Mouse (Mus musculus): ENCODE data around the gene Cmtm7.

- no peak for TF ChIP-seq MAX (IDR thresholded peaks at IDR 0.05; ENCODE audit: low read depth)
- no peak for TF ChIP-seq USF1 (IDR thresholded peaks at IDR 0.05; ENCODE audit: low read depth)
- no peak for TF ChIP-seq POLR2A (IDR thresholded peaks at IDR 0.05; ENCODE audit: insufficient read length, low read depth)
- TF ChIP-seq MYOG (IDR thresholded peaks at IDR 0.05; ENCODE audit: control insufficient read depth in 1 of 3, insufficient read depth in 1 of 3, insufficient read length in 2 of 3, low read depth in 2 of 3) = no peak
- TF ChIP-seq TCF12 (IDR thresholded peaks at IDR 0.05; ENCODE audit: insufficient read depth, poor library complexity, severe bottlenecking) = no peak
- no peak for TF ChIP-seq CEBPB (IDR thresholded peaks at IDR 0.05; ENCODE audit: insufficient read depth, poor library complexity, severe bottlenecking)
- no peak for TF ChIP-seq REST (IDR thresholded peaks at IDR 0.05; ENCODE audit: insufficient read depth, insufficient read length)
- no peak for TF ChIP-seq POLR2AphosphoS2 (IDR thresholded peaks at IDR 0.05; ENCODE audit: insufficient read length, low read depth)
- no peak for TF ChIP-seq E2F4 (IDR thresholded peaks at IDR 0.05; ENCODE audit: insufficient read depth)
- no peak for TF ChIP-seq SRF (IDR thresholded peaks at IDR 0.05; ENCODE audit: control insufficient read depth, insufficient read length, low read depth)
- no peak for TF ChIP-seq TCF3 (IDR thresholded peaks at IDR 0.05; ENCODE audit: insufficient read length, low read depth)
- no peak for TF ChIP-seq MYOD1 (IDR thresholded peaks at IDR 0.05; ENCODE audit: control insufficient read depth in 1 of 3, insufficient read length in 2 of 3, low read depth in 2 of 3)
Observed at GRCm38 (mm10) chr9:114810837-114811236, 29.2 kb upstream of the Cmtm7 start.

Data from myocyte (in vitro differentiated cells).